Mouse (Mus musculus) thymus, adult 2 months (tissue): ENCODE results near the gene 4930524J08Rik. TPM values are rescaled to one million over a fixed set of nuclear protein-coding genes. Genes with fewer than 3 reads are reported as not detected.
A peak's percentile ranks its signal among the peaks of the same experiment; 100 is the strongest.

Experiments
- DNase-seq: peaks from one replicate; pipeline ENCODE4 v3.0.0; 2021
- H3K27ac ChIP-seq: fragments of 200-500 bp; 2 replicates; pipeline ENCODE4 v1.5.1; 2012; ENCODE audit warnings: low read length, control low read depth; ENCODE audit not compliant: control insufficient read depth, insufficient read depth
- H3K27me3 ChIP-seq: fragments of 200-500 bp; 2 replicates; pipeline ENCODE4 v1.6.1; 2012; ENCODE audit warnings: mild to moderate bottlenecking, low read length, moderate library complexity, mixed read lengths; ENCODE audit not compliant: control insufficient read depth, insufficient read depth
- H3K36me3 ChIP-seq: fragments of 200-500 bp; 2 replicates; pipeline ENCODE4 v1.6.1; 2012; ENCODE audit warnings: mild to moderate bottlenecking, low read length, moderate library complexity; ENCODE audit not compliant: control insufficient read depth, insufficient read depth
- H3K4me1 ChIP-seq: fragments of 200-500 bp; replicated peaks from 2 replicates; pipeline ENCODE4 v1.6.1; 2012; ENCODE audit warnings: low read length; ENCODE audit not compliant: control insufficient read depth, insufficient read depth
- H3K4me3 ChIP-seq: fragments of 200-500 bp; 2 replicates; pipeline ENCODE4 v1.5.1; 2012; ENCODE audit warnings: mild to moderate bottlenecking, low read length, control low read depth, moderate library complexity; ENCODE audit not compliant: control insufficient read depth, insufficient read depth
- CTCF ChIP-seq: fragments of 200-500 bp; IDR thresholded peaks from 2 replicates; pipeline ENCODE4 v1.5.1; 2012; ENCODE audit warnings: mild to moderate bottlenecking, control low read depth, low read length, moderate library complexity, borderline replicate concordance; ENCODE audit not compliant: control insufficient read depth, poor library complexity, insufficient read depth; ENCODE audit errors: extremely low read depth
- POLR2A ChIP-seq: fragments of 200-500 bp; IDR thresholded peaks from 2 replicates; pipeline ENCODE4 v1.6.1; 2012; ENCODE audit warnings: mild to moderate bottlenecking, low read length, control low read depth, moderate library complexity; ENCODE audit not compliant: control insufficient read depth, poor library complexity, insufficient read depth; ENCODE audit errors: extremely low read depth
- WGBS: fragments of 180-500 bp; shearing (Covaris S2); methylation state at CpG from one replicate; pipeline ENCODE4 v1.1.7; 2018; 5-methylcytosine and 5-hydroxymethylcytosine counted together
- polyA plus RNA-seq: library from polyadenylated mRNA; depleted of rRNA; stranded (reverse); fragments of >200 nt; gene quantifications from 2 replicates; pipeline ENCODE4 v1.2.3, GENCODE M21; 2012

The 4930524J08Rik gene
- polyA plus RNA-seq, 1 experiment: 3.9 TPM

GRCm38 (mm10) chr5:99976334-99976955, 2.4 kb upstream of the 4930524J08Rik start:
- H3K4me3 ChIP-seq: no peak overlapping the region
- H3K36me3 ChIP-seq: no peaks in the 10 kb centered on the region
- H3K27ac ChIP-seq: no peak overlapping the region
- H3K27me3 ChIP-seq: no peaks in the 10 kb centered on the region
- WGBS: 6% methylated on average over 8 of the region's 8 CpGs
- no peak for DNase-seq
- peaks cover 9% of the 10 kb centered on the region for H3K4me1 ChIP-seq
- TF ChIP-seq POLR2A: no peak
- no peak for TF ChIP-seq CTCF

- Histone ChIP-seq H3K27me3 (no peaks in the 10 kb centered on the region), H3K36me3 (no peaks in the 10 kb centered on the region), H3K4me1 (peaks cover 9% of the 10 kb centered on the region), H3K27ac (peak overlapping the region; percentile 58; the same call in 1 of the 2 replicates), H3K4me3 (peak overlapping the region; percentile 96)
- DNase-seq: peak; percentile 72
- under 1% methylated on average over 50 of the region's 50 CpGs for WGBS
- TF ChIP-seq POLR2A: no peak
- no peak for TF ChIP-seq CTCF
Observed at GRCm38 (mm10) chr5:99977516-99978301, 1.2 kb upstream of the 4930524J08Rik start.

GRCm38 (mm10) chr5:99983452-99984061, 4.7 kb downstream of the 4930524J08Rik start:
- H3K4me3 ChIP-seq: no peak overlapping the region
- no peaks in the 10 kb centered on the region for H3K36me3 ChIP-seq
- H3K27me3 ChIP-seq: no peaks in the 10 kb centered on the region
- no peaks in the 10 kb centered on the region for H3K4me1 ChIP-seq
- TF ChIP-seq POLR2A (no peak), CTCF (no peak)
- 85% methylated on average over 9 of the region's 9 CpGs for WGBS
- no peak overlapping the region for H3K27ac ChIP-seq
- DNase-seq: no peak

- H3K27ac ChIP-seq: no peak overlapping the region
- TF ChIP-seq POLR2A: no peak
- no peak for TF ChIP-seq CTCF
- H3K27me3 ChIP-seq: no peaks in the 10 kb centered on the region
- no peak for DNase-seq
- no peaks in the 10 kb centered on the region for H3K36me3 ChIP-seq
- no peak overlapping the region for H3K4me3 ChIP-seq
- H3K4me1 ChIP-seq: no peaks in the 10 kb centered on the region
- WGBS: 93% methylated on average over 3 of the region's 3 CpGs
Observed at GRCm38 (mm10) chr5:99994166-99994565, 15.3 kb downstream of the 4930524J08Rik start.

GRCm38 (mm10) chr5:99994680-99995079, 15.8 kb downstream of the 4930524J08Rik start:
- no peak for TF ChIP-seq CTCF
- TF ChIP-seq POLR2A: no peak
- no peak overlapping the region for H3K27ac ChIP-seq
- no peak for DNase-seq
- WGBS: 96% methylated on average over 3 of the region's 3 CpGs
- no peaks in the 10 kb centered on the region for H3K36me3 ChIP-seq
- H3K27me3 ChIP-seq: no peaks in the 10 kb centered on the region
- H3K4me1 ChIP-seq: no peaks in the 10 kb centered on the region
- H3K4me3 ChIP-seq: no peak overlapping the region

GRCm38 (mm10) chr5:100000048-100000447, 21.2 kb downstream of the 4930524J08Rik start:
- 79% methylated on average over 7 of the region's 7 CpGs for WGBS

More at GRCm38 (mm10) chr5:100000048-100000447, 21.2 kb downstream of the 4930524J08Rik start:
- no peak for TF ChIP-seq CTCF
- no peak for TF ChIP-seq POLR2A
- Histone ChIP-seq H3K4me1 (no peaks in the 10 kb centered on the region), H3K27ac (no peak overlapping the region), H3K27me3 (no peaks in the 10 kb centered on the region), H3K36me3 (no peaks in the 10 kb centered on the region), H3K4me3 (no peak overlapping the region)
- no peak for DNase-seq
